Mouse (Mus musculus) forebrain, postnatal 0 days (tissue): ENCODE data around the gene Gm49322. TPM values are rescaled to one million over a fixed set of nuclear protein-coding genes. Genes with fewer than 3 reads are reported as not detected.
A peak's percentile ranks its signal among the peaks of the same experiment; 100 is the strongest.

Experiments used
- ATAC-seq: fragments of 200-750 bp; cut with Nextera tagmentation; 2 replicates; pipeline ENCODE4 v1.8.0; 2017; ENCODE audit warnings: mild to moderate bottlenecking, moderate library complexity
- DNase-seq: peaks from one replicate; pipeline ENCODE4 v3.0.0-alpha.2; 2015
- H3K27ac ChIP-seq: fragments of 300-500 bp; sonication (generic); 2 replicates; pipeline ENCODE4 v1.5.1; 2014; ENCODE audit warnings: low read depth, mild to moderate bottlenecking, antibody characterized with exemption, low read length, moderate library complexity, mixed read lengths
- H3K27me3 ChIP-seq: fragments of 300-500 bp; sonication (generic); 2 replicates; pipeline ENCODE4 v1.6.1; 2014; ENCODE audit warnings: mild to moderate bottlenecking, low read length, mixed read lengths; ENCODE audit not compliant: insufficient read depth
- H3K36me3 ChIP-seq: fragments of 300-500 bp; sonication (generic); 2 replicates; pipeline ENCODE4 v1.6.1; 2014; ENCODE audit warnings: mild to moderate bottlenecking, moderate library complexity; ENCODE audit not compliant: insufficient read depth
- H3K4me1 ChIP-seq: fragments of 300-500 bp; sonication (generic); 2 replicates; pipeline ENCODE4 v1.6.1; 2014; ENCODE audit warnings: antibody characterized with exemption; ENCODE audit not compliant: insufficient read depth
- H3K4me2 ChIP-seq: fragments of 300-500 bp; sonication (generic); 2 replicates; pipeline ENCODE4 v1.6.1; 2014; ENCODE audit warnings: low read depth, mild to moderate bottlenecking, moderate library complexity
- H3K4me3 ChIP-seq: fragments of 300-500 bp; sonication (generic); 2 replicates; pipeline ENCODE4 v1.5.1; 2014; ENCODE audit warnings: low read depth, low read length, mixed read lengths
- H3K9ac ChIP-seq: fragments of 300-500 bp; sonication (generic); 2 replicates; pipeline ENCODE4 v1.6.1; 2014; ENCODE audit warnings: mild to moderate bottlenecking
- H3K9me3 ChIP-seq: fragments of 300-500 bp; sonication (generic); 2 replicates; pipeline ENCODE4 v1.6.1; 2016; ENCODE audit warnings: low read length
- CTCF ChIP-seq: sonication (generic); IDR thresholded peaks from 2 replicates; pipeline ENCODE4 v1.5.1; 2016; ENCODE audit warnings: antibody characterized with exemption, control low read depth, low read depth
- WGBS: fragments of 180-500 bp; shearing (Covaris S2); extraction: QIAGEN DNeasy Blood & Tissue Kit; methylation state at CpG from one replicate; pipeline ENCODE4 v1.1.7; 2014; 5-methylcytosine and 5-hydroxymethylcytosine counted together
- polyA plus RNA-seq: library from polyadenylated mRNA; unstranded; fragments of >200 nt; fragmentation: Nextera tagmentation; extraction: Ambion mirVana; gene quantifications from 2 replicates; pipeline ENCODE4 v1.2.1, GENCODE M21; 2015
- total RNA-seq: library from RNA; depleted of rRNA; stranded (reverse); fragments of >200 nt; gene quantifications from 2 replicates; pipeline ENCODE4 v1.2.3, GENCODE M21; 2014

Gm49322 gene
- total and polyA plus RNA-seq, 2 experiments from 2014 or later, result 0.69 to 2.7 TPM

GRCm38 (mm10) chr10:80621940-80622660, 16.3 kb downstream of the Gm49322 start:
- DNase-seq (peak; percentile 100), ATAC-seq (peak; percentile 96)
- peak overlapping the region; percentile 95 for H3K27ac ChIP-seq
- peak overlapping the region; percentile 94 for H3K4me3 ChIP-seq
- peaks cover 4% of the 10 kb centered on the region; the same call in 1 of the 2 replicates for H3K36me3 ChIP-seq
- H3K27me3 ChIP-seq, result no peaks in the 10 kb centered on the region
- peaks cover 22% of the 10 kb centered on the region; the same call in 1 of the 2 replicates for H3K4me1 ChIP-seq
- TF ChIP-seq CTCF, result no peak
- peak overlapping the region; percentile 71 for H3K4me2 ChIP-seq
- peak overlapping the region; percentile 87 for H3K9ac ChIP-seq
- no peaks in the 10 kb centered on the region for H3K9me3 ChIP-seq
- WGBS, result under 1% methylated on average over 64 of the region's 64 CpGs

GRCm38 (mm10) chr10:80622661-80623456, 17.0 kb downstream of the Gm49322 start, which contains the start of gene Csnk1g2:
Gene Csnk1g2 (plus strand): TSS chr10:80622838.
- Histone ChIP-seq H3K27ac (peak within 1 kb of the TSS; percentile 95), H3K27me3 (no peaks in the 10 kb centered on the region), H3K4me1 (peaks cover 22% of the 10 kb centered on the region; the same call in 1 of the 2 replicates), H3K9me3 (no peaks in the 10 kb centered on the region), H3K9ac (peak within 1 kb of the TSS; percentile 87), H3K4me3 (peak within 1 kb of the TSS; percentile 94), H3K4me2 (peak within 1 kb of the TSS; percentile 97), H3K36me3 (peaks cover 4% of the 10 kb centered on the region; the same call in 1 of the 2 replicates)
- ATAC-seq (peak; percentile 11), DNase-seq (peak; percentile 31)
- peak; percentile 12; the same call in 1 of the 2 replicates for TF ChIP-seq CTCF
- 3% methylated on average over 68 of the region's 85 CpGs for WGBS

- 0 out of 2 replicates have a peak, but pooled peaks have one; percentile 8 for TF ChIP-seq CTCF
- H3K4me2 ChIP-seq, result peak overlapping the region; percentile 97
- ATAC-seq (no peak), DNase-seq (no peak)
- peak overlapping the region; percentile 95 for H3K27ac ChIP-seq
- H3K4me1 ChIP-seq, result peaks cover 22% of the 10 kb centered on the region; the same call in 1 of the 2 replicates
- H3K4me3 ChIP-seq, result peak overlapping the region; percentile 94
- peaks cover 4% of the 10 kb centered on the region; the same call in 1 of the 2 replicates for H3K36me3 ChIP-seq
- WGBS, result 19% methylated on average over 15 of the region's 15 CpGs
- H3K9me3 ChIP-seq, result no peaks in the 10 kb centered on the region
- H3K27me3 ChIP-seq, result no peaks in the 10 kb centered on the region
- peak overlapping the region; percentile 87 for H3K9ac ChIP-seq
Observed at GRCm38 (mm10) chr10:80623457-80624191, 17.8 kb downstream of the Gm49322 start.

GRCm38 (mm10) chr10:80625764-80626163, 19.9 kb downstream of the Gm49322 start:
- peaks cover 22% of the 10 kb centered on the region; the same call in 1 of the 2 replicates for H3K4me1 ChIP-seq
- no peak for TF ChIP-seq CTCF
- no peak for ATAC-seq
- no peak overlapping the region for H3K9ac ChIP-seq
- H3K4me3 ChIP-seq, result no peak overlapping the region
- no peak overlapping the region for H3K4me2 ChIP-seq
- H3K27me3 ChIP-seq, result no peaks in the 10 kb centered on the region
- H3K36me3 ChIP-seq, result peaks cover 4% of the 10 kb centered on the region; the same call in 1 of the 2 replicates
- WGBS, result 92% methylated on average over 4 of the region's 4 CpGs
- H3K27ac ChIP-seq, result no peak overlapping the region
- no peaks in the 10 kb centered on the region for H3K9me3 ChIP-seq
- no peak for DNase-seq

- H3K27me3 ChIP-seq, result no peaks in the 10 kb centered on the region
- no peak for ATAC-seq
- H3K4me2 ChIP-seq, result no peak overlapping the region
- no peak overlapping the region for H3K9ac ChIP-seq
- no peak for DNase-seq
- peaks cover 16% of the 10 kb centered on the region; the same call in 1 of the 2 replicates for H3K4me1 ChIP-seq
- peaks cover 4% of the 10 kb centered on the region; the same call in 1 of the 2 replicates for H3K36me3 ChIP-seq
- WGBS, result 66% methylated on average over 2 of the region's 2 CpGs
- no peak overlapping the region for H3K27ac ChIP-seq
- TF ChIP-seq CTCF, result no peak
- H3K9me3 ChIP-seq, result no peaks in the 10 kb centered on the region
- H3K4me3 ChIP-seq, result no peak overlapping the region
Observed at GRCm38 (mm10) chr10:80627685-80628084, 21.9 kb downstream of the Gm49322 start.

- peaks cover 5% of the 10 kb centered on the region for H3K36me3 ChIP-seq
- H3K4me3 ChIP-seq, result no peak overlapping the region
- no peak for ATAC-seq
- H3K4me2 ChIP-seq, result no peak overlapping the region
- no peak overlapping the region for H3K27ac ChIP-seq
- no peaks in the 10 kb centered on the region for H3K9me3 ChIP-seq
- no peak for TF ChIP-seq CTCF
- H3K27me3 ChIP-seq, result no peaks in the 10 kb centered on the region
- no peak overlapping the region for H3K9ac ChIP-seq
- H3K4me1 ChIP-seq, result 0 out of 2 replicates have a peak, but pooled peaks cover 8% of the 10 kb centered on the region
- WGBS, result 92% methylated on average over 9 of the region's 9 CpGs
- DNase-seq, result no peak
Observed at GRCm38 (mm10) chr10:80628925-80629324, 23.1 kb downstream of the Gm49322 start.
